17 mouse cellular contexts compared by ENCODE assay signal in the genomic region with DNA sequence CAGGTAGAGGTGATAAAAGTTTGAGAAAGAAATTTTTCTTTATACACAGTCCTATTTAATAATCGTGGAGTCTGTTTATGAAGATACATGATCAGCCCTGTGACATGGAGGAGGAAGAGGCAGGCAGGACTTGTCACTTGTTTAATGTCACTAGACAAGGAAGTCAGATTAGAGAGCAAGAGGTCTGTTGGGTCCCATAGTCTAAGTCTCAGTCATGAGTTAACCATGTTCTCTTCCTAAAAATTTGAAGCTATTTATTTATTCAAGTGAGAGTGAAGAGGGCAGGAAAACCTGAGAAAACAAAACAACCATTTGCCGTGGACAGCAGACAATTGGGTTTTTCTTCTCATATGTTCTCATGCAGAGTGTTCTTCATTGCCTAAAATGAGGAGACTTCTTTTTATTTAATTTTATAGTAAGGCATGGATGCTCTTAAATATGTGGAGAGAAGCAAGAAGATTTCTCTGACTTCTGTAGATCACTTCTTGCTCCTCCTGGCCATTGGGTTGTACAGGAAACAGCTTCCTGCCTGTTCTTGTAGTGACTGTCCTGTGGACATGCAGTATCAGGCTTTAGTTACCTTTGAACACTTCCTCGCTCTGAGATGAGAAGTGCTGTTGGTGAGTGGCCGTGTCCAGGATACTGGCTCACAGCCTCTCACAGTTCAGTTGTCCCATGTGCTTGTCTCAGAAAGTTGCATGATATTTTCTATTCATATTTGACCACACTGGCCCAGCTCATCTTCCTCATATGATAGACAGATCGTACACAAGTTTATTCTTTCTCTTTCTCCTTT. TPM values are rescaled to one million over a fixed set of nuclear protein-coding genes. Genes with fewer than 3 reads are reported as not detected.
A peak's percentile ranks its signal among the peaks of the same experiment; 100 is the strongest.
DNase-seq lines count a peak whose midpoint lies in the region; ATAC-seq and TF ChIP-seq lines count a peak whose summit lies in the region.
"Had no signal": no experiment of that assay in that cellular context is flagged by ENCODE, and none has a peak within 500 bp of the region (broad histone marks: within the 10 kb centered on the region; RNA-seq: fewer than 3 reads in every experiment).

No protein-coding gene starts in this region.

- 0 out of 2 replicates have a peak, but pooled peaks have one; percentile 48 for ATAC-seq in heart, embryonic 11.5 days (replicated peaks; ENCODE audit: insufficient number of reproducible peaks, low FRiP score, low TSS enrichment)
- no peak for ATAC-seq in lung, embryonic 14.5 days (ENCODE audit: insufficient read depth)
- peak; percentile 15 to 33 for ATAC-seq in hematopoietic stem cell, adult 5-6 weeks (replicated peaks in 1 of 2; ENCODE audit: insufficient read depth in 1 of 2, low FRiP score in 2 of 2, low TSS enrichment in 1 of 2, low read depth in 1 of 2, poor library complexity in 2 of 2, severe bottlenecking in 2 of 2)
- ATAC-seq: intestine, embryonic 16.5 days had no signal

- H3K9me3 ChIP-seq in heart, embryonic 11.5 days (replicated peaks; ENCODE audit: control insufficient read depth, low read length): no peaks in the 10 kb centered on the region
- no peaks in the 10 kb centered on the region for H3K9me3 ChIP-seq in lung, embryonic 14.5 days (ENCODE audit: low read depth, low read length)
- no peaks in the 10 kb centered on the region for H3K9me3 ChIP-seq in embryonic facial prominence, embryonic 10.5 days
- H3K9me3 ChIP-seq: forebrain, embryonic 12.5 days; hindbrain, embryonic 15.5 days; limb, embryonic 10.5 days had no signal

- peak overlapping the region; percentile 20; the same call in 1 of the 2 replicates for H3K4me2 ChIP-seq in heart, embryonic 11.5 days
- no peak overlapping the region for H3K4me2 ChIP-seq in lung, embryonic 14.5 days
- H3K4me2 ChIP-seq: forebrain, embryonic 12.5 days; hindbrain, embryonic 15.5 days had no signal

- H3K4me3 ChIP-seq in heart, embryonic 11.5 days (ENCODE audit: low read depth, low read length): no peak overlapping the region
- no peak overlapping the region for H3K4me3 ChIP-seq in lung, embryonic 14.5 days (ENCODE audit: low read depth, low read length)
- no peak overlapping the region for H3K4me3 ChIP-seq in embryonic facial prominence, embryonic 10.5 days
- H3K4me3 ChIP-seq: forebrain, embryonic 12.5 days; hindbrain, embryonic 15.5 days; left cerebral cortex, adult 2 months; limb, embryonic 10.5 days had no signal

- DNase-seq in heart, postnatal 25 days (ENCODE audit: low spot score): no peak
- DNase-seq in lung, embryonic 14.5 days: no peak
- no peak for DNase-seq in lung, adult 18-20 months
- peak; percentile 31 for DNase-seq in MEL-GATA-1-ER (ENCODE audit: extremely low read depth, low read depth)
- DNase-seq in embryonic facial prominence, embryonic 10.5 days (ENCODE audit: low spot score): no peak
- DNase-seq: cerebellum, adult 9-11 months; gastrocnemius, postnatal 25 days; thymus, adult 18-20 months had no signal

- no peak for TF ChIP-seq CTCF in lung, embryonic 14.5 days (IDR thresholded peaks at IDR 0.05; ENCODE audit: low read depth)

- intact Hi-C loops in heart, postnatal 25 days (cut with DNase I): loop anchor here (2.0 kb wide), 1 partner anchor 18 kb away; no protein-coding TSS in a partner anchor

- H3K27ac ChIP-seq in heart, embryonic 11.5 days (ENCODE audit: low read depth, low read length): peak overlapping the region; percentile 73
- peak overlapping the region; percentile 61; the same call in 1 of the 2 replicates for H3K27ac ChIP-seq in lung, embryonic 14.5 days (ENCODE audit: low read depth)
- H3K27ac ChIP-seq in embryonic facial prominence, embryonic 10.5 days (replicated peaks): no peak overlapping the region
- H3K27ac ChIP-seq: forebrain, embryonic 12.5 days; hindbrain, embryonic 15.5 days; kidney, postnatal 0 days; left cerebral cortex, adult 2 months; limb, embryonic 10.5 days; liver, embryonic 14.5 days had no signal

- WGBS in heart, embryonic 11.5 days (ENCODE audit: insufficient replicate concordance): 57% methylated on average over 5 of the region's 5 CpGs
- 65% methylated on average over 5 of the region's 5 CpGs for WGBS in lung, embryonic 14.5 days
- WGBS in embryonic facial prominence, embryonic 10.5 days: 82% methylated on average over 5 of the region's 5 CpGs

- peaks cover 24% of the 10 kb centered on the region for H3K4me1 ChIP-seq in heart, embryonic 11.5 days (ENCODE audit: control insufficient read depth, insufficient read depth, low read length)
- 0 out of 2 replicates have a peak, but pooled peaks cover 13% of the 10 kb centered on the region for H3K4me1 ChIP-seq in lung, embryonic 14.5 days (ENCODE audit: insufficient read depth)
- 0 out of 2 replicates have a peak, but pooled peaks cover 3% of the 10 kb centered on the region for H3K4me1 ChIP-seq in embryonic facial prominence, embryonic 10.5 days
- H3K4me1 ChIP-seq: limb, embryonic 10.5 days had no signal

- no peak overlapping the region for H3K9ac ChIP-seq in heart, embryonic 11.5 days (ENCODE audit: low read depth, low read length)
- no peak overlapping the region for H3K9ac ChIP-seq in lung, embryonic 14.5 days
- H3K9ac ChIP-seq: forebrain, embryonic 12.5 days; hindbrain, embryonic 15.5 days; liver, embryonic 14.5 days had no signal

- no peaks in the 10 kb centered on the region for H3K27me3 ChIP-seq in heart, embryonic 11.5 days (ENCODE audit: control insufficient read depth, insufficient read depth, low read length)
- no peaks in the 10 kb centered on the region for H3K27me3 ChIP-seq in lung, embryonic 14.5 days (ENCODE audit: insufficient read depth, low read length)
- no peaks in the 10 kb centered on the region for H3K27me3 ChIP-seq in embryonic facial prominence, embryonic 10.5 days (replicated peaks; ENCODE audit: low read depth, poor library complexity, severe bottlenecking)
- H3K27me3 ChIP-seq: forebrain, embryonic 12.5 days; hindbrain, embryonic 15.5 days had no signal

- H3K36me3 ChIP-seq in heart, embryonic 11.5 days (ENCODE audit: control insufficient read depth, insufficient read depth, low read length): 0 out of 2 replicates have a peak, but pooled peaks cover 3% of the 10 kb centered on the region
- no peaks in the 10 kb centered on the region for H3K36me3 ChIP-seq in lung, embryonic 14.5 days (ENCODE audit: insufficient read depth)
- no peaks in the 10 kb centered on the region for H3K36me3 ChIP-seq in embryonic facial prominence, embryonic 10.5 days (replicated peaks)
- H3K36me3 ChIP-seq: forebrain, embryonic 12.5 days; hindbrain, embryonic 15.5 days had no signal

RNA-seq across cellular contexts. Expression of gene Fam198b, which starts 22.1 kb away (rescaled TPM):
- polyA plus RNA-seq in heart, embryonic 11.5 days (2014; fragmentation: Nextera tagmentation; extraction: Ambion mirVana): 44.4 and 51.4 TPM in 2 replicates
- 10 to 100 TPM; 23.8 to 27.7 TPM for total RNA-seq in heart, postnatal 25 days (2021)
- 16.4 and 17.8 TPM in 2 replicates for polyA plus RNA-seq in lung, embryonic 14.5 days (2014; fragmentation: Nextera tagmentation; extraction: Ambion mirVana)
- 1.1 and 1.4 TPM in 2 replicates for total RNA-seq in hematopoietic stem cell, adult 5-6 weeks (2017)
- 2.0 and 2.5 TPM in 2 replicates for polyA plus RNA-seq in embryonic facial prominence, embryonic 10.5 days (2016; fragmentation: Nextera tagmentation; extraction: Ambion mirVana)

RNA-seq across cellular contexts. Expression of gene Tmem144, which starts 53.9 kb away (rescaled TPM):
- 11.7 and 12.8 TPM in 2 replicates for polyA plus RNA-seq in heart, embryonic 11.5 days (2014; fragmentation: Nextera tagmentation; extraction: Ambion mirVana)
- total RNA-seq in heart, postnatal 25 days (2021): 1 to 10 TPM; 8.1 to 9.1 TPM
- 5.0 and 5.4 TPM in 2 replicates for polyA plus RNA-seq in lung, embryonic 14.5 days (2014; fragmentation: Nextera tagmentation; extraction: Ambion mirVana)
- 0.75 and 1.5 TPM in 2 replicates for total RNA-seq in hematopoietic stem cell, adult 5-6 weeks (2017)
- polyA plus RNA-seq in embryonic facial prominence, embryonic 10.5 days (2016; fragmentation: Nextera tagmentation; extraction: Ambion mirVana): 3.7 and 3.9 TPM in 2 replicates
